Mouse (Mus musculus): ENCODE data around the gene Cspg4. TPM values are rescaled to one million over a fixed set of nuclear protein-coding genes. Genes with fewer than 3 reads are reported as not detected.
"Not testable (repeated sequence)": the region's sequence is repeated elsewhere in the genome, so short reads cannot be mapped to it uniquely, and the experiment has no call there.

Cspg4 gene
- total RNA-seq, 2 experiments from 2014 or later = 13.8 to 17.0 TPM

GRCm38 (mm10) chr9:56890522-56891250 is 25.9 kb downstream of the Cspg4 start:
- no peak for DNase-seq (ENCODE audit: low spot score in 2 of 2)

- DNase-seq (ENCODE audit: low spot score in 2 of 2) = peak; percentile 63 to 87
Observed at GRCm38 (mm10) chr9:56891517-56892011, 26.7 kb downstream of the Cspg4 start.

DNA sequence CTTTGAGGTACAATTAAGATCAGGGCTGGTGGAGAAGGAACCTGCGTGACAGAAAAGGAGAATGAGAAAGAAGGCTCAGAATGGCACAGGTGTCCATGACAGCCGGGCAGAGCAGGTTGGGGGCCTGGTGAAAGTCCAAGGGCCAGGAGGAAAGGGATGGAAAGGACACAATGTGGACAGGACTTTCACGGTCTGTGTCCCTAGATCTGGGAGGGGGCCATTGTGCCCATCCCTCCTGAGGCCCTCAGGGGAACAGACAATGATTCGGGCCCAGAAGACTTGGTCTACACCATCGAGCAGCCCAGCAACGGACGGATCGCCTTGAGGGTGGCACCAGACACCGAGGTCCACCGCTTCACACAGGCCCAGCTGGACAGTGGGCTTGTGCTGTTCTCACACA is 27.3 kb downstream of the Cspg4 start:
- no peak for DNase-seq (ENCODE audit: low spot score in 2 of 2)

GRCm38 (mm10) chr9:56893313-56893712 is 28.5 kb downstream of the Cspg4 start:
- DNase-seq (ENCODE audit: low spot score in 2 of 2) = no peak

GRCm38 (mm10) chr9:56894006-56894405 is 29.2 kb downstream of the Cspg4 start:
- no peak for DNase-seq (ENCODE audit: low spot score in 2 of 2)

- no peak for DNase-seq (ENCODE audit: low spot score in 2 of 2)
Observed at GRCm38 (mm10) chr9:56896779-56897178, 31.9 kb downstream of the Cspg4 start.

GRCm38 (mm10) chr9:56899409-56899808 is 34.6 kb downstream of the Cspg4 start:
- DNase-seq (ENCODE audit: low spot score in 2 of 2) = no peak

- no peak for DNase-seq (ENCODE audit: low spot score in 2 of 2)
Observed at GRCm38 (mm10) chr9:56900060-56900459, 35.2 kb downstream of the Cspg4 start.

GRCm38 (mm10) chr9:56900571-56900970 is 35.7 kb downstream of the Cspg4 start:
- DNase-seq (ENCODE audit: low spot score in 2 of 2) = no peak

- DNase-seq (ENCODE audit: low spot score in 2 of 2) = no peak
Observed at GRCm38 (mm10) chr9:56901187-56901586, 36.4 kb downstream of the Cspg4 start.

DNA sequence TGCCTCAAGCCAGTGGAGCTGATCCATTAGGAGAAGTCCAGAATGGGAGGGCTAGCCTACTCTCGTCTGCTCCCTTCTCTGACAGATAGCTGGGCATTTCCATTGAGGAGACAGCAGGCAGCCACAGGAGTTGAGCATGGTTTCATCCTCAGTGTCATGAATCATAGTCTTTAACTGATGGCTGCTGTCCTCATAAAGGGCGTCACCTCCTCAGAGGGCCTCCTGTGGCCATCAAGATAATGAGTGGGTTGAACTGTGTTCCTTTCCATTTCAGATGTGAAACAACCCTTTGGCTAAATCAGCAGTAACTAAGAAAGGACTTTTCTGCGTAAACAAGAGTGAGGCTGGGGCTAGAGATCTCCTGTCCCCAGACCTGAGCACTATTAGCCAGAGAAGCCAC is 38.8 kb downstream of the Cspg4 start:
- no peak for DNase-seq (ENCODE audit: low spot score in 2 of 2)

DNA sequence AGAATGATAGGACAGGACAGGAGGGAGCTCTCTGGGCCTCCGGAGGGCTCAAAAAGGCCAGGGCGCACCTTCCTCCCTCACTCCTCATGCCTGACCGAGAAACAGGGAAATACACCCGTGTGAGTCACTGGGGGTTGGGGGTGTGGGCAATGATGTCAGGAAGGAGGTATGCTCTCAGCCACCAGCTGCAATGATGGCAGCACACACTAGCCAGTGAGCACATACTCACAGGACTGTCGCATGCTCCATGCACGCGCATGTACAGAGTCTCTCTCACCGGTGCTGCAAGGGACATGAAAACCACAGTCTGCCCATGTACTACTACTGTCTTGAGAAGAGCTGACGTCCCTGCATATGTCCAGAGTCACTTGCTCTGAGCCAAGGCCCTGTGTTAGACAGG is 42.7 kb downstream of the Cspg4 start:
- no peak for DNase-seq (ENCODE audit: low spot score in 2 of 2)

DNA sequence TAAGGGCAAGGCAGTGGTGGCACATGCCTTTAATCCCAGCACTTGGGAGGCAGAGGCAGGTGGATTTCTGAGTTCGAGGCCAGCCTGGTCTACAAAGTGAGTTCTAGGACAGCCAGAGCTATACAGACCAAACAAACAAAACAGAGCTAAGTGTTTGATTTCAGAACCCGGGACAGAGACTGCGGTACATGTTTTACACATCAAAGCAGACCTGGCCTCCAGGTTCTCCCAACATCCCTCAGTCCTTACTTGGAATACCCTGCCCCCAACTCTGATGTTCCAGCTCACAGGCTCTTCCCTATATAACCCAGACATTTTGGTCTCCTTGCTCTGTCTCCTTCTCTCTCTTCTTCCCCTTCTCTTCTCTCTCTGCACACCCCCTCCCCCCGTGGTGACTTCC is 45.2 kb downstream of the Cspg4 start:
- not testable (repeated sequence) for DNase-seq (ENCODE audit: low spot score in 2 of 2)

- no peak for DNase-seq (ENCODE audit: low spot score in 2 of 2)
Observed at GRCm38 (mm10) chr9:56911017-56911416, 46.2 kb downstream of the Cspg4 start.

DNA sequence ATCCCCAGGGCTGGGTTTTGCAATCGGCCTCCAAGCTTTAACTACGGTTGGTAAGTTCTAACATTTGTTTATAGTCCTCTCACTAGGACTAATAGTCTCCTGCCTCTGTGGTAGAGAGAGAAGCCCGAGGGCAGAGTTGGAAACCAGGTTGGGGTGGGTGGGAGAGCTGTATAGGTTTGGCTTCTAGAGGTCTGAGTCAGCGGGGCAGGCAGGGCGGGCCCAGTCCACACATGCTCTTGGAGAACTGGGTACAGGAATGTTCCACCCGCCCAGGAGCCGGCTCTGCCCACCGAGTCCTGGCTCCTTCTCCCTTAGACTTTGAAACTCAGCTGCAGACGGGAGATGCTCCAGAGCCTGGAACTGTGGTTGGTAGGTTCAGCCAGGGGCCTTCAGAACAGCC is 49.2 kb downstream of the Cspg4 start:
- DNase-seq (ENCODE audit: low spot score in 2 of 2) = no peak

- DNase-seq (ENCODE audit: low spot score in 2 of 2) = no peak
Observed at GRCm38 (mm10) chr9:56915116-56915515, 50.3 kb downstream of the Cspg4 start.

GRCm38 (mm10) chr9:56915695-56916410 is 51.0 kb downstream of the Cspg4 start:
- no peak for DNase-seq (ENCODE audit: low spot score in 2 of 2)

DNA sequence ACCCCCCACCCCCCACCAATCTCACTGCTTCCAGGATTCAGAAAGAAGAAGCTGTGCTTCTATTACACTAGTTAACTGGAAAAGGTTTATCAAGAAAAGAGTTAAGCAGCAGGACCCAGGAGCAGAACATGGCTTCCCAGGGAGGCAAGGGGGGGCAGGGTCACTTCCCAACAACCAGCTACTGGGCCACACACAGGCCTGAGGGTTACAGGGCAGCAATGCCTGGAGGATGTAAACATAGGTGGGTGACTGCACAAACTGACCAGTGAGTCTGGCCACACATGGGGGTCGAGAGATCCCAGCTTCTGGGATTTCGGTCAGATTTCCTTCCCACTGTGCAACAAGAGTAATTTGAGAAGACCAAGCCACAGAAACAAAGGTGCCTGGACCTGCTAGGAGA is 52.3 kb downstream of the Cspg4 start:
- no peak for DNase-seq (ENCODE audit: low spot score in 2 of 2)

- no peak for DNase-seq (ENCODE audit: low spot score in 2 of 2)
Observed at GRCm38 (mm10) chr9:56918466-56918865, 53.6 kb downstream of the Cspg4 start.

GRCm38 (mm10) chr9:56922746-56923145 is 57.9 kb downstream of the Cspg4 start:
- no peak for DNase-seq (ENCODE audit: low spot score in 2 of 2)

DNA sequence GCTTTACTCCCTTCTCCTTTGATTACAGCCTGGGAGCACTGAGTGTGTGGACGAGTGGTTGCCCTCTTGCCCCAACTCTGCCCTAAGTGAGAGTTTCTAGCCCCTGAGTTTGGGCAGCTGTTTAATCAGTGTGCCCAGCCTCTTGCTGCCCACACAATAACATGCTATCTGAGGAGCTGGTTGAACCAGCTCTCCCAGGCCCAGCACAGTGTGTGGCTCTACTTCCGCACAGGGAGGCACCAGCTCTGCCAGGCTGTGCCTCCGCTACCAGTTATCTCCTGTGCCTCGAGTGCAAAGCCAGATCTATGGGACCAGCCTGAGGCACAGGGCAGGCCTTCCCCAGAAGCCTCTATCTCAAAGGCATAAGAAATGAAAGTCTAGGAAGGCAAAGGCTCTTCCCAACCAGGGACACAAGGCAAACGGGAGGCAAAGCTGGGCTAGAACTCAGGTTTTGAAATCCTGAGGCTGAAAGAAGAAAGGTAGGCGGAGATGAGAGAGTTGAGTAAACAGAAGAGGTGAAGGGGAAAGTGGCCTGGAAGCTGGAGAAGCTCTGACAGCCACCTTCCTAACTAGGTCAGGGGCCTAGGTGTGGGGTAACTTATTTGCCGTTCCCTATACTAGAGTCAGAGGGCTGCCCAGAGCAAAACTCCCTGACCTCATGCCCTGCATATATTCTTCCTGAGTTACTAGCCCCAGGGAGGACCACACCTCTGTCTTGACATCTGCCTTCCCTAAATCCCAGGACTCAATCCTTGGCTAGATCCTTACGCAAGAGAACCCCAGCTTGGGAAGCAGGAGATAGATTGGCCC is 59.2 kb downstream of the Cspg4 start:
- DNase-seq (ENCODE audit: low spot score in 2 of 2) = no peak

GRCm38 (mm10) chr9:56924651-56925027 is 59.8 kb downstream of the Cspg4 start:
- peak in 1 of 2 experiments; percentile 45 for DNase-seq (ENCODE audit: low spot score in 2 of 2)
